Mouse (Mus musculus) stomach, postnatal 0 days (tissue): ENCODE measurements around the gene Lrrc8d. TPM values are rescaled to one million over a fixed set of nuclear protein-coding genes. Genes with fewer than 3 reads are reported as not detected.

Experiments used
- ATAC-seq: fragments of 200-750 bp; cut with Nextera tagmentation; 2 replicates; pipeline ENCODE4 v1.8.0; 2017; ENCODE audit not compliant: low FRiP score, low TSS enrichment
- DNase-seq: peaks from one replicate; pipeline ENCODE4 v3.0.0-alpha.2; 2016; ENCODE audit warnings: low spot score
- H3K27ac ChIP-seq: fragments of 300-500 bp; sonication (generic); replicated peaks from 2 replicates; pipeline ENCODE4 v1.5.1; 2014; ENCODE audit warnings: mild to moderate bottlenecking, control low read depth
- H3K27me3 ChIP-seq: fragments of 300-500 bp; sonication (generic); 2 replicates; pipeline ENCODE4 v1.6.1; 2014; ENCODE audit warnings: low read length; ENCODE audit not compliant: control insufficient read depth, insufficient read depth
- H3K36me3 ChIP-seq: fragments of 300-500 bp; sonication (generic); 2 replicates; pipeline ENCODE4 v1.6.1; 2014; ENCODE audit warnings: low read length, mixed read lengths; ENCODE audit not compliant: control insufficient read depth, insufficient read depth
- H3K4me1 ChIP-seq: fragments of 300-500 bp; sonication (generic); replicated peaks from 2 replicates; pipeline ENCODE4 v1.6.1; 2014; ENCODE audit warnings: antibody characterized with exemption; ENCODE audit not compliant: control insufficient read depth, insufficient read depth
- H3K4me2 ChIP-seq: fragments of 300-500 bp; sonication (generic); replicated peaks from 2 replicates; pipeline ENCODE4 v1.6.1; 2014; ENCODE audit warnings: low read depth, mild to moderate bottlenecking, control low read depth, moderate library complexity
- H3K4me3 ChIP-seq: fragments of 300-500 bp; sonication (generic); 2 replicates; pipeline ENCODE4 v1.5.1; 2014; ENCODE audit warnings: low read depth, low read length, control low read depth
- H3K9ac ChIP-seq: fragments of 300-500 bp; sonication (generic); 2 replicates; pipeline ENCODE4 v1.6.1; 2014; ENCODE audit warnings: mild to moderate bottlenecking, low read length, control low read depth, mixed read lengths
- H3K9me3 ChIP-seq: fragments of 300-500 bp; sonication (generic); 2 replicates; pipeline ENCODE4 v1.6.1; 2016; ENCODE audit warnings: low read length; ENCODE audit not compliant: control insufficient read depth
- CTCF ChIP-seq: IDR thresholded peaks from 2 replicates; pipeline ENCODE4 v1.5.1; 2016; ENCODE audit warnings: antibody characterized with exemption, low read depth, mild to moderate bottlenecking, moderate library complexity
- EP300 ChIP-seq: optimal IDR thresholded peaks from 2 replicates; pipeline ENCODE3; 2016; ENCODE audit warnings: antibody characterized with exemption
- WGBS: fragments of 180-500 bp; shearing (Covaris S2); extraction: QIAGEN DNeasy Blood & Tissue Kit; methylation state at CpG from one replicate; pipeline ENCODE4 v1.1.7; 2014; 5-methylcytosine and 5-hydroxymethylcytosine counted together
- polyA plus RNA-seq: library from polyadenylated mRNA; unstranded; fragments of >200 nt; fragmentation: Nextera tagmentation; extraction: Ambion mirVana; gene quantifications from 2 replicates; pipeline ENCODE4 v1.2.1, GENCODE M21; 2015

Gene Lrrc8d
- polyA plus RNA-seq, 1 experiment from 2014 or later, result 10.2 TPM

- H3K4me2 ChIP-seq, result no peak overlapping the region
- no peak overlapping the region for H3K27ac ChIP-seq
- ATAC-seq, result 0 out of 2 replicates have a peak, but pooled peaks have one; percentile 45
Observed at GRCm38 (mm10) chr5:105761848-105762482, 62.2 kb downstream of the Lrrc8d start.

GRCm38 (mm10) chr5:105764369-105764768 lies 64.6 kb downstream of the Lrrc8d start:
- Histone ChIP-seq H3K4me1 (no peaks in the 10 kb centered on the region), H3K9ac (no peak overlapping the region), H3K36me3 (no peaks in the 10 kb centered on the region), H3K9me3 (no peaks in the 10 kb centered on the region), H3K27me3 (no peaks in the 10 kb centered on the region), H3K27ac (no peak overlapping the region), H3K4me3 (no peak overlapping the region), H3K4me2 (no peak overlapping the region)
- 86% methylated on average over 10 of the region's 10 CpGs for WGBS
- TF ChIP-seq EP300, result no peak
- TF ChIP-seq CTCF, result no peak
- ATAC-seq, result no peak
- no peak for DNase-seq

More at GRCm38 (mm10) chr5:105761848-105762482, 62.2 kb downstream of the Lrrc8d start:
- no peaks in the 10 kb centered on the region for H3K4me1 ChIP-seq
- 26% methylated on average over 11 of the region's 11 CpGs for WGBS
- H3K36me3 ChIP-seq, result no peaks in the 10 kb centered on the region
- no peak for TF ChIP-seq EP300
- no peak for TF ChIP-seq CTCF
- H3K27me3 ChIP-seq, result no peaks in the 10 kb centered on the region
- DNase-seq, result no peak
- no peaks in the 10 kb centered on the region for H3K9me3 ChIP-seq
- no peak overlapping the region for H3K9ac ChIP-seq
- H3K4me3 ChIP-seq, result no peak overlapping the region

GRCm38 (mm10) chr5:105765386-105765785 lies 65.6 kb downstream of the Lrrc8d start:
- no peak overlapping the region for H3K4me3 ChIP-seq
- H3K9me3 ChIP-seq, result no peaks in the 10 kb centered on the region
- no peaks in the 10 kb centered on the region for H3K27me3 ChIP-seq
- TF ChIP-seq EP300, result no peak
- TF ChIP-seq CTCF, result no peak
- no peaks in the 10 kb centered on the region for H3K36me3 ChIP-seq
- no peak for DNase-seq
- no peak overlapping the region for H3K4me2 ChIP-seq
- no peaks in the 10 kb centered on the region for H3K4me1 ChIP-seq
- ATAC-seq, result no peak
- WGBS, result 92% methylated on average over 5 of the region's 5 CpGs
- no peak overlapping the region for H3K9ac ChIP-seq
- H3K27ac ChIP-seq, result no peak overlapping the region

GRCm38 (mm10) chr5:105776368-105776767 lies 76.6 kb downstream of the Lrrc8d start:
- TF ChIP-seq EP300 (no peak), CTCF (no peak)
- Histone ChIP-seq H3K27ac (0 out of 2 replicates have a peak overlapping the region, but pooled peaks have one; percentile 25), H3K4me3 (no peak overlapping the region), H3K27me3 (no peaks in the 10 kb centered on the region), H3K9ac (no peak overlapping the region), H3K4me2 (no peak overlapping the region), H3K36me3 (no peaks in the 10 kb centered on the region), H3K4me1 (no peaks in the 10 kb centered on the region), H3K9me3 (no peaks in the 10 kb centered on the region)
- 65% methylated on average over 5 of the region's 5 CpGs for WGBS
- peak; percentile 36; the same call in 1 of the 2 replicates for ATAC-seq
- no peak for DNase-seq

GRCm38 (mm10) chr5:105776978-105777593 lies 77.3 kb downstream of the Lrrc8d start:
- H3K9ac ChIP-seq, result no peak overlapping the region
- H3K27ac ChIP-seq, result peak overlapping the region; percentile 61
- no peak overlapping the region for H3K4me2 ChIP-seq
- no peaks in the 10 kb centered on the region for H3K27me3 ChIP-seq
- ATAC-seq, result peak; percentile 73
- H3K9me3 ChIP-seq, result no peaks in the 10 kb centered on the region
- H3K4me1 ChIP-seq, result no peaks in the 10 kb centered on the region
- no peaks in the 10 kb centered on the region for H3K36me3 ChIP-seq
- DNase-seq, result peak; percentile 35
- WGBS, result 41% methylated on average over 12 of the region's 12 CpGs
- H3K4me3 ChIP-seq, result no peak overlapping the region
- no peak for TF ChIP-seq CTCF
- TF ChIP-seq EP300, result no peak

GRCm38 (mm10) chr5:105777645-105778044 lies 77.9 kb downstream of the Lrrc8d start:
- Histone ChIP-seq H3K27me3 (no peaks in the 10 kb centered on the region), H3K4me2 (no peak overlapping the region), H3K4me1 (no peaks in the 10 kb centered on the region), H3K4me3 (no peak overlapping the region), H3K27ac (peak overlapping the region; percentile 61), H3K9me3 (no peaks in the 10 kb centered on the region), H3K9ac (no peak overlapping the region), H3K36me3 (no peaks in the 10 kb centered on the region)
- ATAC-seq (peak; percentile 41; the same call in 1 of the 2 replicates), DNase-seq (no peak)
- TF ChIP-seq EP300 (no peak), CTCF (no peak)
- WGBS, result 38% methylated on average over 8 of the region's 8 CpGs
